Mouse (Mus musculus): Measurements from ENCODE around the gene Arhgap30.

Gene Arhgap30

DNA sequence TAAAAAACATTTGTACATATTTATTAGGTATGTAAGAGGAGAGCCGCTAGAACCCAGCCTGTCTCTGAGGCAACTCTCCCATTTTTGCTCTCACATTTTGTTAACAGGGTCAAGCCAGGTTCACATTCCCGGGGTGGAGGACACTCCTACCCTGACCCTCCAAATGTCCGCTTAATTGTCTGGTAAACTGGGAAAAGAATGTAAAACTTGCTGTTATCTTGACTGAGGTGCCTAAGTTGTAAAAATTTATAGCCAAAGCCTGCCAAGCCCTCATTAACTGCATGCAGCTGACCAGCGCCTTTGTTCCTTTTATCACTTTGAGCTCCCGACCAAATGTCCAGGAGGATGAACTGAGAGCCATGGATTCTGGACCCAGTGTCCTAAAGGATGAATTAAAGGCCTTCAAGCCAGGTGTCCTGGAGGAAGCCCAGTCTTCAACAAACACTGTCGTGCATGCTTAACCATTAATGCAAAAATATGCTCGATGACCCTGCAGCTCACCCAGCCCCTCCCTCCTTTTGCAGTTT is 46.6 kb downstream of the Arhgap30 start:
- DNase-seq: no peak

GRCm38 (mm10) chr1:171435974-171436373 is 47.2 kb downstream of the Arhgap30 start:
- no peak for DNase-seq

DNA sequence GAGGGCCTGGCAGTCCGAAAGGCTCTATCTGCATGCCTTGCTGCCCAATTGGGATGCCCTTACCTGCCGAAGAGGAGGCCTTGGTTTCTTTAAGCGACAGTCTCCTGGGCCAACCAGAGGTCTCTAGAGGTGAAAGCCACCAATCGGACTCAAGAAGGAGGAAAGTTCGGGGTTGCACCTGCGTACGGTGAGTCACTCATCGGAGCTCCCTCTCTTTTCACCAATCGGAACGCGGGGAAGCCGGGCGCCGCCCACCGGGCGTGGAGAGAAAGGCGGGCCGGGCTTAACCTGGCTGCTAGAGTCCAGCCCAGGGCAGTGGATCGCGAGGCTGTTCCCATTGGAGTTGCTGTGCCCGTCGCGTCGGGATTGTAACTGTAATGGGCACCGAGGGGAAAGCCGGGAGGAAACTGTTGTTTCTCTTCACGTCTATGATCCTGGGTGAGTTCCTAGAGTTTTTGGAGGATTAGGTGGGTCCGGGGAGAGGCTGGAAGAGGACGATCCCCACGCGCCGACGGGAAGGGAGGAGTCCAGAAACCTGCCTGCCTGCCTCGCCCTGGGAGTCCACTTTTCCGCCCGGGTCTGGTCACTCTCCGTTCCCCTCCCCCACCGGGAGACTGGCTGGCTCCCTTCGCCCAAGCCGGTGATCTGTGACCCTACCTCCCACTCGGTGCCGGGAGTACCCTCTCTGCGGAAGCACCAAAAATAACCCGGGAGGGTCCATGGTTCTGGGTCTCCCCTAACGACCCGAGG is 48.7 kb downstream of the Arhgap30 start, which contains the start of gene F11r:
Gene F11r, plus strand, starts transcription at position 272 of the 750 bp plus-strand sequence.
- DNase-seq: peak; percentile 66

- no peak for DNase-seq
These were observed 49.4 kb downstream of the Arhgap30 start for GRCm38 (mm10) chr1:171438014-171438670.

- no peak for DNase-seq
These were observed 50.3 kb downstream of the Arhgap30 start for GRCm38 (mm10) chr1:171439072-171439471.

GRCm38 (mm10) chr1:171440025-171440725 is 51.4 kb downstream of the Arhgap30 start:
- no peak for DNase-seq

DNA sequence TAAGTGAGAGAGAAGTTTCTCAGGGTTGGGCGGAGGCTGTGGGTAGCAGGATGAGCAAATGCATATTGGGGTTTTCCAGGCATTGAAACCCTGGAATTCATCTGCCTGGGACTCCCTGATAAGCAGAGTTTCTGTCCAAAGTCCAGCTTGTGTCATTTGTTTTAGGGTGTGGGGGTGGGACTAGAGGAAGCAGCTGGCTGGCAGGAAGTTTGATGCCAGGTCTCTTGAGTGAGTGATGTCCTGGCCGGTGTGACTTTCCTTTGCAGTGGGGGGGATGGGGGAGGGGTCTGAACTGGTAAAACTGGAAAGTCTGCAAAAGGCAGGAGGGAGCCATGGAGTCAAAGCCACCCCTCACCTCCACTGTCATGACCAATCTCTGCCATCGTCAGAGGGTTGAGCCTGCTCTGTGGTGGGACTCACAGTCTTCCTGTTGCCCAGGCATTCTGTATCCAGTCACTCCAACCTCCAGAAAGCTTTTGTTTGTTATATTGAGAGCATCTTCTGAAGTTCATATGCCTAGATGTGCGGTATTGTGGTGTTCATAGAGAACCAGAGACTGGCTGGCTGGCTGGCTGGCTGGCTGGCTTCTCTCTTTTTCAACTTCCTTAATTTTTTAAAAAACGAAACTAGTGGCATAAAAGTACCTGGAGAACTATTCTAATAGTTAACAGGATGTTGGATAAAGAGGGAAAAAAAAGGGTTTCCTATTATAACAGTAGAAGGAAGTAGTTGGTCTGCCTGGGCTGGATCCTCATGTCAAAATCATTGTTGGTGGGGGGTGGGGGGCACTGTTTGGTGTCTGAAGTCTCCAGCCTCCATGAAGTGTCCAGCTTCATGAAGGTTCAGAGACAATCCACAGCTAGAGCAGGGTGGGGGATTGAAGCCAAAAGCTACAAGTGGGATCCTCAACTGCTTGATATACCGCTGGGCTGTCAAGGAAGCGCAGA is 53.0 kb downstream of the Arhgap30 start:
- no peak for DNase-seq

DNA sequence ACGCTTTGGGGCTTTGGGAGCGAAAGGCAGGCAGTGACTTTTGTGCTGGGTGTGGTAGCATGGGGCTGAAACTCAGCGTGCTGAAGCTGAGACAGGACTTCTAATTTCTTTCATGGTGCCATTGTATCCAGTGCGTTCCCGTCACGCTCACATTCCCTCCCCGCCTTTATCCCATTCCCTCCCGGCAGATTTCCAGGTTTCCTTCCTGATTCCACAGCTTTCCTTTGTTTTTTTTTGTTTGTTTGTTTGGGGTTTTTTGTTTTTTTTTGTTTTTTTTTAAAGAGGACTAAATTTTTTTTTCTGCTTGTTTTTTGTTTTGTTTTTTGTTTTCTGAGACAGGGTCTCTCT is 53.6 kb downstream of the Arhgap30 start:
- no peak for DNase-seq

DNA sequence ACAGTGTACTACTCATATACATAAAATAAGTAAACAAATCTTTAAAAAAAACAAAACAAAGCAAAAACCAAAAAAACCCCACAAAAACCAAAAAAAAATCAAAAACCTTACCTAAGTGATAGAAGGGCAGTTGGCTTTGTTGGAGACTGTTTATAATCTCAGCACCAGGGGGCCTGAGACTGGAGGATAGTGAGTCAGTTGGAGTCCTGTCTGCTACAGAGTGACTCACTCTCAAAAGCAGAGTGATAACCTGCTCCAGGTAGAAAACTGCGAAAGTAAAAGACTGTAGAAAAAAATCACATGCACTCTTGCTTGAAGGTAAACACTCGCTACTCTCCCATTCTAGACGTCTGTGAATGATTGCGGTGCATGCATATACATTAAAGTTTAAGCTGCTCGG is 56.3 kb downstream of the Arhgap30 start:
- DNase-seq: no peak

- DNase-seq: no peak
These were observed 58.1 kb downstream of the Arhgap30 start for GRCm38 (mm10) chr1:171446854-171447253.

DNA sequence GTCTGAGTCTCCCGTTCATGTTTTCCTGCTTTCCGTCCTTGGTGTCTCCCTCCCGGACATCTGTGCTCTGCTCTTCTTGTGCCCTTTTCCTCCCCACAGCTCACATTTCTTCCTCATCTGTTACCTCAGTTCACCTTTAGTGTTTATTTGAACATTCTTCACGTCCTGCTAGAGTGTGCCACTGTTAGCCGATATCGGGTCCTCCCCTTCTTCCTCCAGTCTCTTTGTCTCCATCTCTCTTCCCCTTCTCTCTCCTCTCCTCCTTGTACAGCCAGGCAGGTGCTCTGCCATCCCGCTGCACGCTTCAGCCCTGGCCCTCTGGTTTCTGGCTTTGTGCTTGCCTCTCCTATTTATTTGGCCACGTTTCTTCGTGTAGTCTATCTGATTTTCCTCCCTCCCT is 58.9 kb downstream of the Arhgap30 start:
- no peak for DNase-seq

DNA sequence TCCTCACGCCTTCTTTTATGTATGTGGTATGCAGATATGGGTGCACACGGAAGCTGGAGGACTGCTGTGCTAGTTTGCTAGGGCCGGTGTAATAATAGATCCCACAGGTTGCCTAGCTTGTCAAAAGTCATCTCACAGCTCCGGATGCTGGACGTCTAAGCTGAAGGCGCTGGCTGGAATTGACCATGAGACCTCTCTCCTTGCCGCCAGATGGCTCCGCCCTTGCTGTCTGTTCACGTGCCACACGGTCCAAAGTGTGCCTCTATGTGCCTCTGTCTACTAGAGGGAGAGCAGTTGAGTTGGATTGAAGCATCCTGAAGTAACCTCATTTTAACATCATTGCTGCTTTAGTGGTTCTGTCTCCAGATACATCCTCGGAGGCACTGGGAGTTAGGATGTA is 61.3 kb downstream of the Arhgap30 start:
- no peak for DNase-seq

- no peak for DNase-seq
These were observed 62.2 kb downstream of the Arhgap30 start for GRCm38 (mm10) chr1:171451001-171451400.

DNA sequence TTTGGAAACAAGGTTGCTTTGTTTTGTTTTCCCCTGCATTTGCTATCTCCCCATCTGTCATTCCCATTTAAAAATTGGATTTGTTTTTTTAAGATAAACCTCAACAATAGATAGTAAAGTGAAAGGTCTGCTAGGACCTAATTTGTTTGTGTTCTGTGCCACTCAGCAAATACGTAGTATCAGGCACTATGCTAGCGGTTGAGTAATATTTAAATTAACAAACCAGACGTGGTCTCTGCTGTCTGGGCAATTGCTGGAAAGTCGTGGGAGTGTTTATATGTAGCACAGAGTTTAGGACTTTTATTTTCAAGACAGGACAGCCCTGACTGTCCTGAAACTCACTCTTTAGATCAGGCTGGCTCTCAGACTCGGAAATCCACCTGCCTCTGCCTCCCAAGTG is 63.8 kb downstream of the Arhgap30 start:
- no peak for DNase-seq

GRCm38 (mm10) chr1:171452923-171453322 is 64.2 kb downstream of the Arhgap30 start:
- DNase-seq: no peak

GRCm38 (mm10) chr1:171454926-171455325 is 66.2 kb downstream of the Arhgap30 start:
- DNase-seq: no peak

GRCm38 (mm10) chr1:171457568-171457967 is 68.8 kb downstream of the Arhgap30 start:
- DNase-seq: no peak

- no peak for DNase-seq
These were observed 71.0 kb downstream of the Arhgap30 start for GRCm38 (mm10) chr1:171459791-171460190.
